Mouse (Mus musculus): ENCODE measurements around the gene Apba2. TPM values are rescaled to one million over a fixed set of nuclear protein-coding genes. Genes with fewer than 3 reads are reported as not detected.
A peak's percentile ranks its signal among the peaks of the same experiment; 100 is the strongest.

The Apba2 gene
- polyA plus RNA-seq, 1 experiment from 2014 or later = 8.2 TPM

GRCm38 (mm10) chr7:64716286-64716685, 214.8 kb downstream of the Apba2 start:
- no peak overlapping the region for H3K4me2 ChIP-seq
- no peaks in the 10 kb centered on the region for H3K36me3 ChIP-seq
- H3K27ac ChIP-seq = no peak overlapping the region
- H3K9me3 ChIP-seq = no peaks in the 10 kb centered on the region
- 64% methylated on average over 2 of the region's 2 CpGs for WGBS
- ATAC-seq (ENCODE audit: insufficient number of reproducible peaks, low FRiP score, low TSS enrichment, low read depth) = no peak
- H3K4me1 ChIP-seq = no peaks in the 10 kb centered on the region
- no peaks in the 10 kb centered on the region for H3K27me3 ChIP-seq
- H3K4me3 ChIP-seq = no peak overlapping the region
- H3K9ac ChIP-seq = no peak overlapping the region

GRCm38 (mm10) chr7:64723313-64723712, 221.8 kb downstream of the Apba2 start:
- Histone ChIP-seq H3K9me3 (no peaks in the 10 kb centered on the region), H3K27ac (no peak overlapping the region), H3K4me1 (no peaks in the 10 kb centered on the region), H3K36me3 (no peaks in the 10 kb centered on the region), H3K9ac (no peak overlapping the region), H3K4me2 (no peak overlapping the region), H3K27me3 (no peaks in the 10 kb centered on the region), H3K4me3 (no peak overlapping the region)
- WGBS = 74% methylated on average over 3 of the region's 3 CpGs
- no peak for ATAC-seq (ENCODE audit: insufficient number of reproducible peaks, low FRiP score, low TSS enrichment, low read depth)

- no peak for ATAC-seq (ENCODE audit: insufficient number of reproducible peaks, low FRiP score, low TSS enrichment, low read depth)
- Histone ChIP-seq H3K4me2 (no peak overlapping the region), H3K9me3 (no peaks in the 10 kb centered on the region), H3K4me3 (no peak overlapping the region), H3K27me3 (no peaks in the 10 kb centered on the region), H3K9ac (no peak overlapping the region), H3K4me1 (no peaks in the 10 kb centered on the region), H3K36me3 (no peaks in the 10 kb centered on the region), H3K27ac (no peak overlapping the region)
- 83% methylated on average over 1 of the region's 1 CpGs for WGBS
Measured at GRCm38 (mm10) chr7:64724409-64724808, 222.9 kb downstream of the Apba2 start.

- 73% methylated on average over 6 of the region's 6 CpGs for WGBS
- Histone ChIP-seq H3K4me2 (no peak overlapping the region), H3K4me1 (no peaks in the 10 kb centered on the region), H3K9ac (no peak overlapping the region), H3K4me3 (no peak overlapping the region), H3K9me3 (no peaks in the 10 kb centered on the region), H3K27me3 (no peaks in the 10 kb centered on the region), H3K36me3 (no peaks in the 10 kb centered on the region), H3K27ac (no peak overlapping the region)
- ATAC-seq (ENCODE audit: insufficient number of reproducible peaks, low FRiP score, low TSS enrichment, low read depth) = no peak
Measured at GRCm38 (mm10) chr7:64725967-64726695, 224.6 kb downstream of the Apba2 start.

- Histone ChIP-seq H3K27me3 (no peaks in the 10 kb centered on the region), H3K9ac (no peak overlapping the region)
Measured at GRCm38 (mm10) chr7:64728181-64728591, 226.7 kb downstream of the Apba2 start.

GRCm38 (mm10) chr7:64728816-64729215, 227.3 kb downstream of the Apba2 start:
- 64% methylated on average over 3 of the region's 3 CpGs for WGBS
- Histone ChIP-seq H3K27ac (no peak overlapping the region), H3K36me3 (no peaks in the 10 kb centered on the region), H3K27me3 (no peaks in the 10 kb centered on the region), H3K4me3 (no peak overlapping the region), H3K9ac (no peak overlapping the region), H3K4me2 (no peak overlapping the region), H3K9me3 (no peaks in the 10 kb centered on the region), H3K4me1 (no peaks in the 10 kb centered on the region)
- ATAC-seq (ENCODE audit: insufficient number of reproducible peaks, low FRiP score, low TSS enrichment, low read depth) = no peak

More at GRCm38 (mm10) chr7:64728181-64728591, 226.7 kb downstream of the Apba2 start:
- Histone ChIP-seq H3K36me3 (no peaks in the 10 kb centered on the region), H3K9me3 (no peaks in the 10 kb centered on the region), H3K4me1 (no peaks in the 10 kb centered on the region), H3K27ac (no peak overlapping the region), H3K4me2 (no peak overlapping the region), H3K4me3 (no peak overlapping the region)
- WGBS = 78% methylated on average over 5 of the region's 5 CpGs
- no peak for ATAC-seq (ENCODE audit: insufficient number of reproducible peaks, low FRiP score, low TSS enrichment, low read depth)

GRCm38 (mm10) chr7:64729785-64730184, 228.3 kb downstream of the Apba2 start:
- Histone ChIP-seq H3K4me3 (no peak overlapping the region), H3K9ac (no peak overlapping the region), H3K27ac (no peak overlapping the region), H3K27me3 (no peaks in the 10 kb centered on the region), H3K36me3 (no peaks in the 10 kb centered on the region), H3K4me2 (no peak overlapping the region), H3K9me3 (no peaks in the 10 kb centered on the region), H3K4me1 (no peaks in the 10 kb centered on the region)
- WGBS = 27% methylated on average over 7 of the region's 7 CpGs
- ATAC-seq (ENCODE audit: insufficient number of reproducible peaks, low FRiP score, low TSS enrichment, low read depth) = no peak

- Histone ChIP-seq H3K27ac (no peak overlapping the region), H3K27me3 (0 out of 2 replicates have a peak, but pooled peaks cover 5% of the 10 kb centered on the region), H3K4me1 (no peaks in the 10 kb centered on the region), H3K36me3 (no peaks in the 10 kb centered on the region), H3K9ac (no peak overlapping the region), H3K4me3 (no peak overlapping the region), H3K9me3 (no peaks in the 10 kb centered on the region), H3K4me2 (no peak overlapping the region)
- ATAC-seq (ENCODE audit: insufficient number of reproducible peaks, low FRiP score, low TSS enrichment, low read depth) = no peak
- 72% methylated on average over 11 of the region's 11 CpGs for WGBS
Measured at GRCm38 (mm10) chr7:64739131-64739530, 237.6 kb downstream of the Apba2 start.

GRCm38 (mm10) chr7:64741333-64742307, 240.1 kb downstream of the Apba2 start:
- Histone ChIP-seq H3K27ac (no peak overlapping the region), H3K4me1 (no peaks in the 10 kb centered on the region), H3K36me3 (no peaks in the 10 kb centered on the region), H3K4me2 (no peak overlapping the region), H3K4me3 (no peak overlapping the region), H3K9me3 (no peaks in the 10 kb centered on the region), H3K27me3 (0 out of 2 replicates have a peak, but pooled peaks cover 5% of the 10 kb centered on the region), H3K9ac (no peak overlapping the region)
- 31% methylated on average over 8 of the region's 8 CpGs for WGBS
- ATAC-seq (ENCODE audit: insufficient number of reproducible peaks, low FRiP score, low TSS enrichment, low read depth) = 0 out of 2 replicates have a peak, but pooled peaks have one; percentile 16

GRCm38 (mm10) chr7:64743610-64744009, 242.1 kb downstream of the Apba2 start:
- 89% methylated on average over 7 of the region's 7 CpGs for WGBS
- Histone ChIP-seq H3K36me3 (no peaks in the 10 kb centered on the region), H3K4me1 (no peaks in the 10 kb centered on the region), H3K27ac (no peak overlapping the region), H3K9ac (no peak overlapping the region), H3K27me3 (0 out of 2 replicates have a peak, but pooled peaks cover 5% of the 10 kb centered on the region), H3K4me2 (no peak overlapping the region), H3K9me3 (no peaks in the 10 kb centered on the region), H3K4me3 (no peak overlapping the region)
- no peak for ATAC-seq (ENCODE audit: insufficient number of reproducible peaks, low FRiP score, low TSS enrichment, low read depth)

- ATAC-seq (ENCODE audit: insufficient number of reproducible peaks, low FRiP score, low TSS enrichment, low read depth) = peak; percentile 21; the same call in 1 of the 2 replicates
- Histone ChIP-seq H3K9ac (no peak overlapping the region), H3K4me3 (no peak overlapping the region), H3K27ac (no peak overlapping the region), H3K4me2 (no peak overlapping the region), H3K36me3 (no peaks in the 10 kb centered on the region), H3K9me3 (no peaks in the 10 kb centered on the region), H3K4me1 (peaks cover 13% of the 10 kb centered on the region; the same call in 1 of the 2 replicates), H3K27me3 (no peaks in the 10 kb centered on the region)
- 23% methylated on average over 5 of the region's 5 CpGs for WGBS
Measured at GRCm38 (mm10) chr7:64751465-64751864, 250.0 kb downstream of the Apba2 start.

GRCm38 (mm10) chr7:64752133-64752532, 250.6 kb downstream of the Apba2 start:
- H3K4me2 ChIP-seq = no peak overlapping the region
- 62% methylated on average over 7 of the region's 7 CpGs for WGBS
- no peaks in the 10 kb centered on the region for H3K9me3 ChIP-seq
- H3K4me3 ChIP-seq = no peak overlapping the region
- no peaks in the 10 kb centered on the region for H3K36me3 ChIP-seq
- H3K27me3 ChIP-seq = no peaks in the 10 kb centered on the region
- no peak for ATAC-seq (ENCODE audit: insufficient number of reproducible peaks, low FRiP score, low TSS enrichment, low read depth)
- no peak overlapping the region for H3K9ac ChIP-seq
- peaks cover 13% of the 10 kb centered on the region; the same call in 1 of the 2 replicates for H3K4me1 ChIP-seq
- H3K27ac ChIP-seq = no peak overlapping the region
